In genomic region chr8:61374059-61374755, GRCm38 (mm10) we compare ENCODE assay signal across 9 mouse cellular contexts.
DNase-seq lines count a peak whose midpoint lies in the region; ATAC-seq and TF ChIP-seq lines count a peak whose summit lies in the region.
"Had no signal": no experiment of that assay in that cellular context is flagged by ENCODE, and none has a peak within 500 bp of the region (broad histone marks: within the 10 kb centered on the region; RNA-seq: fewer than 3 reads in every experiment).

No protein-coding gene starts in this region.

- H3K9me3 ChIP-seq in heart, postnatal 0 days (replicated peaks; ENCODE audit: control insufficient read depth, low read length) = no peaks in the 10 kb centered on the region
- H3K9me3 ChIP-seq in lung, embryonic 16.5 days (ENCODE audit: control insufficient read depth, low read length) = no peaks in the 10 kb centered on the region
- no peaks in the 10 kb centered on the region for H3K9me3 ChIP-seq in forebrain, embryonic 16.5 days (ENCODE audit: control insufficient read depth, low read length)

- H3K4me3 ChIP-seq in heart, postnatal 0 days (ENCODE audit: low read depth, low read length) = no peak overlapping the region
- H3K4me3 ChIP-seq in lung, embryonic 16.5 days (ENCODE audit: low read length) = no peak overlapping the region
- H3K4me3 ChIP-seq in forebrain, embryonic 16.5 days (replicated peaks; ENCODE audit: low read length) = no peak overlapping the region

- no peaks in the 10 kb centered on the region for H3K4me1 ChIP-seq in heart, postnatal 0 days (ENCODE audit: control insufficient read depth, insufficient read depth)
- no peaks in the 10 kb centered on the region for H3K4me1 ChIP-seq in lung, embryonic 16.5 days (replicated peaks; ENCODE audit: control insufficient read depth, insufficient read depth, low read length)
- H3K4me1 ChIP-seq in forebrain, embryonic 16.5 days (replicated peaks; ENCODE audit: control insufficient read depth, insufficient read depth, low read length) = peaks cover 11% of the 10 kb centered on the region

- no peak for TF ChIP-seq EP300 in heart, postnatal 0 days (IDR thresholded peaks at IDR 0.05; ENCODE audit: low read depth)

- peak; percentile 35 for TF ChIP-seq CTCF in heart, postnatal 0 days (IDR thresholded peaks at IDR 0.05; ENCODE audit: low read depth)

- H3K4me2 ChIP-seq in heart, postnatal 0 days (ENCODE audit: low read depth, low read length) = no peak overlapping the region
- H3K4me2 ChIP-seq in lung, embryonic 16.5 days (ENCODE audit: low read depth, low read length) = no peak overlapping the region
- H3K4me2 ChIP-seq in forebrain, embryonic 16.5 days (ENCODE audit: low read length) = no peak overlapping the region

- intact Hi-C loops in heart, postnatal 14 days (cut with DNase I) = no loop called here

- ATAC-seq in heart, postnatal 0 days (ENCODE audit: insufficient read depth, low read depth) = no peak
- 0 out of 2 replicates have a peak, but pooled peaks have one; percentile 41 for ATAC-seq in lung, embryonic 16.5 days (ENCODE audit: low read depth)
- peak; percentile 42; the same call in 1 of the 2 replicates for ATAC-seq in forebrain, embryonic 16.5 days

- H3K9ac ChIP-seq in heart, postnatal 0 days (replicated peaks; ENCODE audit: low read depth, low read length) = no peak overlapping the region
- H3K9ac ChIP-seq in lung, embryonic 16.5 days (ENCODE audit: low read length) = no peak overlapping the region
- H3K9ac ChIP-seq in forebrain, embryonic 16.5 days (replicated peaks; ENCODE audit: low read depth, low read length) = no peak overlapping the region

- no peaks in the 10 kb centered on the region for H3K27me3 ChIP-seq in heart, postnatal 0 days (ENCODE audit: control insufficient read depth, insufficient read depth, low read length)
- H3K27me3 ChIP-seq in lung, embryonic 16.5 days (ENCODE audit: control insufficient read depth, insufficient read depth, low read depth, low read length) = no peaks in the 10 kb centered on the region
- no peaks in the 10 kb centered on the region for H3K27me3 ChIP-seq in forebrain, embryonic 16.5 days (replicated peaks; ENCODE audit: control insufficient read depth, insufficient read depth, low read length)

- DNase-seq in heart, postnatal 0 days (ENCODE audit: low spot score) = no peak
- no peak for DNase-seq in heart, postnatal 14 days
- DNase-seq in lung, postnatal 4 days = no peak
- DNase-seq in retina, postnatal 1 day = peak; percentile 38
- DNase-seq in urinary bladder, adult 18-20 months (ENCODE audit: low spot score in 2 of 2) = no peak
- DNase-seq in left cerebral cortex, adult 18-20 months (ENCODE audit: low spot score in 2 of 2) = no peak
- DNase-seq: cerebellum, postnatal 14 days had no signal

- H3K36me3 ChIP-seq in heart, postnatal 0 days (replicated peaks; ENCODE audit: control insufficient read depth, insufficient read depth, low read length) = 0 out of 2 replicates have a peak, but pooled peaks cover 10% of the 10 kb centered on the region
- no peaks in the 10 kb centered on the region; the same call in 1 of the 2 replicates for H3K36me3 ChIP-seq in lung, embryonic 16.5 days (ENCODE audit: control insufficient read depth, insufficient read depth, low read length)
- peaks cover 5% of the 10 kb centered on the region; the same call in 1 of the 2 replicates for H3K36me3 ChIP-seq in forebrain, embryonic 16.5 days (ENCODE audit: control insufficient read depth, insufficient read depth)

- 86% methylated on average over 16 of the region's 16 CpGs for WGBS in heart, postnatal 0 days
- WGBS in lung, embryonic 16.5 days = 79% methylated on average over 16 of the region's 16 CpGs
- WGBS in forebrain, embryonic 16.5 days = 77% methylated on average over 16 of the region's 16 CpGs

- no peak overlapping the region for H3K27ac ChIP-seq in heart, postnatal 0 days (ENCODE audit: low read depth)
- no peak overlapping the region for H3K27ac ChIP-seq in lung, embryonic 16.5 days (ENCODE audit: low read length)
- H3K27ac ChIP-seq in forebrain, embryonic 16.5 days (ENCODE audit: low read length) = no peak overlapping the region
